Mouse (Mus musculus) midbrain, embryonic 13.5 days (tissue): ENCODE measurements around the gene Slc38a2. TPM values are rescaled to one million over a fixed set of nuclear protein-coding genes. Genes with fewer than 3 reads are reported as not detected.

Source experiments
- ATAC-seq: fragments of 200-750 bp; cut with Nextera tagmentation; 2 replicates; pipeline ENCODE4 v1.8.0; 2017; ENCODE audit warnings: mild to moderate bottlenecking, moderate TSS enrichment, moderate library complexity
- H3K27ac ChIP-seq: fragments of 300-500 bp; sonication (generic); 2 replicates; pipeline ENCODE4 v1.5.1; 2015; ENCODE audit warnings: inconsistent platforms, mild to moderate bottlenecking, moderate library complexity
- H3K27me3 ChIP-seq: fragments of 300-500 bp; sonication (generic); 2 replicates; pipeline ENCODE4 v1.6.1; 2015; ENCODE audit warnings: mild to moderate bottlenecking, inconsistent platforms
- H3K36me3 ChIP-seq: fragments of 300-500 bp; sonication (generic); 2 replicates; pipeline ENCODE4 v1.6.1; 2015; ENCODE audit warnings: mild to moderate bottlenecking, inconsistent platforms
- H3K4me1 ChIP-seq: fragments of 300-500 bp; sonication (generic); replicated peaks from 2 replicates; pipeline ENCODE4 v1.6.1; 2015; ENCODE audit warnings: inconsistent platforms
- H3K4me2 ChIP-seq: fragments of 300-500 bp; sonication (generic); replicated peaks from 2 replicates; pipeline ENCODE4 v1.6.1; 2015; ENCODE audit warnings: moderate library complexity, mild to moderate bottlenecking, inconsistent platforms
- H3K4me3 ChIP-seq: fragments of 300-500 bp; sonication (generic); replicated peaks from 2 replicates; pipeline ENCODE4 v1.5.1; 2015; ENCODE audit warnings: mild to moderate bottlenecking, inconsistent platforms
- H3K9ac ChIP-seq: fragments of 300-500 bp; sonication (generic); replicated peaks from 2 replicates; pipeline ENCODE4 v1.6.1; 2015; ENCODE audit warnings: mild to moderate bottlenecking, inconsistent platforms
- H3K9me3 ChIP-seq: fragments of 300-500 bp; sonication (generic); 2 replicates; pipeline ENCODE4 v1.6.1; 2016; ENCODE audit warnings: mild to moderate bottlenecking, inconsistent platforms
- WGBS: fragments of 180-500 bp; shearing (Covaris S2); methylation state at CpG from one replicate; pipeline ENCODE4 v1.1.7; 2015; 5-methylcytosine and 5-hydroxymethylcytosine counted together
- polyA plus RNA-seq: library from polyadenylated mRNA; unstranded; fragments of >200 nt; fragmentation: Nextera tagmentation; extraction: Ambion mirVana; gene quantifications from 2 replicates; pipeline ENCODE4 v1.2.1, GENCODE M21; 2015

Gene Slc38a2
- polyA plus RNA-seq, 1 experiment from 2014 or later: 149 TPM

- ATAC-seq: no peak
- WGBS: 92% methylated on average over 13 of the region's 13 CpGs
- no peaks in the 10 kb centered on the region for H3K27me3 ChIP-seq
- no peak overlapping the region for H3K4me3 ChIP-seq
- H3K9ac ChIP-seq: no peak overlapping the region
- no peak overlapping the region for H3K4me2 ChIP-seq
- peaks cover 22% of the 10 kb centered on the region for H3K4me1 ChIP-seq
- H3K36me3 ChIP-seq: peaks cover 88% of the 10 kb centered on the region
- no peaks in the 10 kb centered on the region for H3K9me3 ChIP-seq
- H3K27ac ChIP-seq: no peak overlapping the region
Observed at GRCm38 (mm10) chr15:96690829-96691228, 8.7 kb downstream of the Slc38a2 start.

DNA sequence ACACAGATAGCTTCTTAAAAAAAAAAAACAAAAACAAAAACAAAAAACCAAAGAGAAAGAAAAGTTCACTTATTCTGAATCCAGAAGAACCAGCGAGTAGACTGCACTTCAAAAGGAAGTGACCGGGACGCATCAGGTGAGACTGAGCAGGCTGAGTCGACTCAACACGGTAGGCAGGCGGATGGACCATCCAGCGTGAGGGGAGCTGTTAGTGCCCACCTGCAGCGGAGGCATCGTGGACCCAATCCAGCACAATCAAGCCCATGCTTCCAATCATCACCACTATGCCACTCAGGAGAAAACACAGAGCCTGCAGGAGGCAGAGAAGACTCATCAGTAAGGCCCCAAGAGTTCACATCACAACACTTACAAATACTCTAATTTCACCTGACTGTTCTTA lies 9.6 kb downstream of the Slc38a2 start:
- WGBS: 91% methylated on average over 9 of the region's 9 CpGs
- no peak for ATAC-seq
- Histone ChIP-seq H3K9ac (no peak overlapping the region), H3K9me3 (no peaks in the 10 kb centered on the region), H3K4me2 (no peak overlapping the region), H3K4me3 (no peak overlapping the region), H3K36me3 (peaks cover 79% of the 10 kb centered on the region), H3K27me3 (no peaks in the 10 kb centered on the region), H3K4me1 (peaks cover 13% of the 10 kb centered on the region), H3K27ac (no peak overlapping the region)

DNA sequence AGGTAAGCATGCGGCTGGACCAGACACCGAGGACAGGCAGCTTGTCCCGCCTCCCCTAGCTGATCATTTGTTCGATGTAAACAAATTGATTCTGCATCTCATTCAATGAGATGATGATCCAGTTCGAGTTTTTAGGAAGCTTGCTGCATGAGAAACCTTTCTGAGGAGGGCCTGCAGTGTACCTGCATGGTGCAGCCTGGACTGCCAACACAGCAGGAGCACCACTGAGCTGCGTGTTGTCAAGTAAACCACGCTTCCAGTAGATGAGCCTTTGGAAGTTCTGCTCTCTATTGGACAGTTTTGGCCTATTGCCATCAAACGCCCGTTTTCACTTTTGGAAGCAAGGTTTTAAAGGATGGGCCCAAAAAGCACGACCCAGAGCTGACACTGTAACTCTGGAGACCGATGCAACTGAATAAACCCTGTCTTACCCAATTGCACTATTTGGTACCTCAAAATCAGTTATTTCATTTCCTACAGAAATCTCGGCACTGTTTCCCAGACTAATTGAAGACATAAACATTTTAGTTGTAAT lies 10.7 kb downstream of the Slc38a2 start:
- peaks cover 4% of the 10 kb centered on the region for H3K4me1 ChIP-seq
- no peak overlapping the region for H3K9ac ChIP-seq
- H3K27ac ChIP-seq: no peak overlapping the region
- 92% methylated on average over 12 of the region's 12 CpGs for WGBS
- no peak overlapping the region for H3K4me3 ChIP-seq
- H3K9me3 ChIP-seq: no peaks in the 10 kb centered on the region
- H3K4me2 ChIP-seq: no peak overlapping the region
- peaks cover 68% of the 10 kb centered on the region for H3K36me3 ChIP-seq
- no peaks in the 10 kb centered on the region for H3K27me3 ChIP-seq
- no peak for ATAC-seq

- H3K9me3 ChIP-seq: no peaks in the 10 kb centered on the region
- ATAC-seq: no peak
- H3K4me2 ChIP-seq: no peak overlapping the region
- no peak overlapping the region for H3K9ac ChIP-seq
- no peaks in the 10 kb centered on the region for H3K27me3 ChIP-seq
- peaks cover 60% of the 10 kb centered on the region for H3K36me3 ChIP-seq
- no peak overlapping the region for H3K27ac ChIP-seq
- 80% methylated on average over 6 of the region's 6 CpGs for WGBS
- no peak overlapping the region for H3K4me3 ChIP-seq
- no peaks in the 10 kb centered on the region for H3K4me1 ChIP-seq
Observed at GRCm38 (mm10) chr15:96688036-96688435, 11.5 kb downstream of the Slc38a2 start.

DNA sequence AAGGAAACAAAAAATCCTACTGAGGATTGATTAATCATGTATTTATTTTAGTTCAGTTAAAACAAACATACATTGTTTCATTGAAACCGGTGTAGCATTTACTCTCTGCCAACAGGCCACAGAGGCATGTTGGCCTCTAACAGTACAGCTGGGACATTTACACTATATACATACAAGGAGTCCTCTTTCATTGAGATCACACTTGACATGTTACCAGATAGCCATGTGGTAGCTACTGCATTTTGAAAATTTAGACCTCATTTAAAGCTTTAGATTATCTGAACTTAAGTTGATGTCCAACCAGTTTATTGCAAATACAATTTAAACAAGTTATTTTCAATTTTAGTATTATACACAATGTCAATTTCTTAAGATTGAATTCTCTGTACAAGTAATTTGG lies 12.2 kb downstream of the Slc38a2 start:
- Histone ChIP-seq H3K27me3 (no peaks in the 10 kb centered on the region), H3K4me2 (no peak overlapping the region), H3K9ac (no peak overlapping the region), H3K27ac (no peak overlapping the region), H3K9me3 (no peaks in the 10 kb centered on the region), H3K36me3 (peaks cover 53% of the 10 kb centered on the region), H3K4me1 (no peaks in the 10 kb centered on the region), H3K4me3 (no peak overlapping the region)
- no peak for ATAC-seq
- 71% methylated on average over 1 of the region's 1 CpGs for WGBS

DNA sequence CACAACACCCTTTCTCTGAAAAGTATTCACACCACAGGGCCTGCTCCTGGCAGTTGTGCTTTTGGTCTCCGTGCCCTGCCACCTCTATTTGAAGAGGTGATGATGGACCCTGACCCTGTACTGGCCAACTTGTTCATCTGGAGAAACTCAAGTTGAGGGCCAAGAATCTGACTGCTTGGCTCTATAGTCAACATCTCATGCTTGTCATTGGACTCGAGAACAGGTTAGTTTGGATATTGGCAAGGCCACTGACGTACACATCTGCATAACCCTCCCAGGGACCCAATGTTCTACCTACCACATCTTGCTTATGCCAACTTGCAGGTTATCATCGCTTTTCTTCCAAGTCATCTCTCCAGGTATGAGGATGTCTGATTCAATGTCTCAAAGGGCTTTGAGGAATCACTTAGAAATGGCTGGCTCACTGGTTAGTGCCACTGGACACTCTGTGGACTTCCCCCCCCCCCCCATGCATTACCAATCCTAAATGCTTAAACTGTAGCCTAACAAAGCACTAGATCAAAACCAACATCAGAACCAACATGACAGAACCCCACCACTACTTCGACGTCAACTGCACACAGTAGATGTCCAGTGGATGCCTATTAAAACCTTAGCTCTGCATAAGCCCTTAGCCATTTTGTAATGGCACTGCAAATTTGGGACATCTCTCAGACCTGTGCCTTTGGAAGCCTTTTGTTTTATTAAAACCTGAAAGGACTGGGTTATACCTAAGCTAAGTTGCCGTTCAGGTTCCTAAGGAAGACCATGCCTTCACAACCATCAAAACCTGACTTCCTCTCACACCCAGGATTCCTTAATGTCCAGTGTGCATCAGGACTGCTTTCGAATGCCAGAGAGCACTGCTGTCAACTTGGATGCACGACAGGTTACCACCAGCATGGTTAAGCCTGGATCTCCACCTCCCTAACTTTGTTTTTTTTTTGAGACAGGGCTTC lies 13.1 kb downstream of the Slc38a2 start:
- ATAC-seq: no peak

DNA sequence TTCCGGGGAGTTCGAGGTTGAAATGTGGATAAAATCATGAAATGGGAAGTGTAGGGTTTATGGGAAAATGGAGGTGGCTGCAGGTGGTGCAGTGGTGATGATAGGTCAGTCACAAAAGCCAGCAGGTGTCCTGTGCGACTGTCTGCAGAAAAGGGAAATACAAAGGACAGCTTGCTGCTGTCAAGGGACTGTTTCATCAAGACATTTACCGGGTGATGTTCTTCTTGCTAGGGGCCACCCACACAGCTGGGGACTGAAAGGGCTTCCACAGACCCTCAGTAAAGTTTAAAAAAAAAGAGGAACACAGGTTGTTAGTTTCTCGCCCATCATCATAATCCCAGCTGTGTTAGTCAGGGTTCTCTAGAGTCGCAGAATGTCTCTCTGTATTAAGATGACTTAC lies 14.3 kb downstream of the Slc38a2 start:
- Histone ChIP-seq H3K4me3 (no peak overlapping the region), H3K4me2 (no peak overlapping the region), H3K27me3 (no peaks in the 10 kb centered on the region), H3K9ac (no peak overlapping the region), H3K9me3 (no peaks in the 10 kb centered on the region), H3K27ac (no peak overlapping the region), H3K36me3 (peaks cover 32% of the 10 kb centered on the region), H3K4me1 (no peaks in the 10 kb centered on the region)
- no peak for ATAC-seq
- 73% methylated on average over 6 of the region's 6 CpGs for WGBS

More for the DNA sequence above, 13.1 kb downstream of the Slc38a2 start:
- Histone ChIP-seq H3K4me1 (no peaks in the 10 kb centered on the region), H3K9ac (no peak overlapping the region), H3K27me3 (no peaks in the 10 kb centered on the region), H3K9me3 (no peaks in the 10 kb centered on the region), H3K36me3 (peaks cover 44% of the 10 kb centered on the region), H3K27ac (no peak overlapping the region), H3K4me2 (no peak overlapping the region), H3K4me3 (no peak overlapping the region)
- 86% methylated on average over 9 of the region's 9 CpGs for WGBS

- Histone ChIP-seq H3K4me2 (no peak overlapping the region), H3K36me3 (peaks cover 25% of the 10 kb centered on the region), H3K4me1 (no peaks in the 10 kb centered on the region), H3K4me3 (no peak overlapping the region), H3K9me3 (no peaks in the 10 kb centered on the region), H3K9ac (no peak overlapping the region), H3K27me3 (no peaks in the 10 kb centered on the region), H3K27ac (no peak overlapping the region)
- 43% methylated on average over 11 of the region's 11 CpGs for WGBS
- ATAC-seq: no peak
Observed at GRCm38 (mm10) chr15:96684132-96684830, 15.2 kb downstream of the Slc38a2 start.

GRCm38 (mm10) chr15:96678871-96679773 lies 20.4 kb downstream of the Slc38a2 start:
- no peak overlapping the region for H3K4me3 ChIP-seq

DNA sequence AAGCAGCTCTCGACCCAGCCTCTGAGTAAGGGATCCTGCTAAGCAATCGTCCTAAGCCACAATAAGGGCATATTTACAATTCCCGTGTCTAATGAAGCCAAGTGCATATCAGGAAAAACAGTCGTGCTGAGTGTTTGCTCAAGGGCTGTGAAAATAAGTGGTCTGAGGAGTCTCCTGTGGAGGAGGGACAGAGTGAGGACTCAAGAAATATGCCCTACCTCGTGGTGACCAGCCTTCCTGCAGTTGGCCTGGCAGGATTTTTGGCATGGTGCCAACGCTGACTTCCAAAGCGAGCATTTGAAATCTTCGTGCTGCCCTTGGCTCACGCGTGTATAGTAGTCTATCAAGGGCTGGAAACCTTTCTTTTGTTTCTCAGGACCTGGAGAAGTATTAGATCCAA lies 23.0 kb downstream of the Slc38a2 start:
- 65% methylated on average over 10 of the region's 10 CpGs for WGBS
- H3K27me3 ChIP-seq: no peaks in the 10 kb centered on the region
- no peak overlapping the region for H3K4me2 ChIP-seq
- ATAC-seq: no peak
- no peak overlapping the region for H3K4me3 ChIP-seq
- no peak overlapping the region for H3K27ac ChIP-seq
- H3K36me3 ChIP-seq: no peaks in the 10 kb centered on the region
- no peak overlapping the region for H3K9ac ChIP-seq
- peaks cover 5% of the 10 kb centered on the region; the same call in 1 of the 2 replicates for H3K4me1 ChIP-seq
- H3K9me3 ChIP-seq: no peaks in the 10 kb centered on the region

More at GRCm38 (mm10) chr15:96678871-96679773, 20.4 kb downstream of the Slc38a2 start:
- Histone ChIP-seq H3K4me1 (peaks cover 5% of the 10 kb centered on the region; the same call in 1 of the 2 replicates), H3K9ac (no peak overlapping the region), H3K27me3 (no peaks in the 10 kb centered on the region), H3K9me3 (no peaks in the 10 kb centered on the region), H3K4me2 (no peak overlapping the region), H3K27ac (no peak overlapping the region), H3K36me3 (no peaks in the 10 kb centered on the region)
- 74% methylated on average over 19 of the region's 19 CpGs for WGBS
- no peak for ATAC-seq

DNA sequence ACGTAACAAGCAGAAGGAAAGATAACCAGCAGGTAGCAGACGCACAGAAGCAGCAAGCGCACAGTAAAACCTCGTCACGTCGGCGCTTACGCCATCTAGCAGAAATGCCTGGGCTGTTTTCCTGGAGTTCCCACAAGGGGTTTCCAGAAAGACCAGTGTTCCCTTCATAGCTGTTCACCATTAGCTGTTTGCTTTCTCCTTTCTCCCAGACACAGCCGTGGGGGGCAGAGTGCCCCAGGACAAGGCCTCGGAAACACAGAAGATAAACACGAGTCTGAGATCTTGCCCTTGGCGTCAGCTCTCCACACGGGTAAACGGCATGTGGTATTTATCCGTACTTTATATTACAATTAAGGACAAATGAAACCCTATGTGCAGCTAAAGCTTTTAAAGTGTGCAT lies 23.8 kb downstream of the Slc38a2 start:
- H3K9me3 ChIP-seq: no peaks in the 10 kb centered on the region
- H3K27ac ChIP-seq: no peak overlapping the region
- ATAC-seq: no peak
- no peak overlapping the region for H3K4me3 ChIP-seq
- peaks cover 5% of the 10 kb centered on the region; the same call in 1 of the 2 replicates for H3K4me1 ChIP-seq
- H3K27me3 ChIP-seq: no peaks in the 10 kb centered on the region
- H3K9ac ChIP-seq: no peak overlapping the region
- WGBS: 86% methylated on average over 15 of the region's 15 CpGs
- no peak overlapping the region for H3K4me2 ChIP-seq
- no peaks in the 10 kb centered on the region for H3K36me3 ChIP-seq
